Mouse (Mus musculus): ENCODE measurements around the gene Krt83.
A peak's percentile ranks its signal among the peaks of the same experiment; 100 is the strongest.

The Krt83 gene

GRCm38 (mm10) chr15:101479007-101479665, 12.2 kb downstream of the Krt83 start:
- DNase-seq (ENCODE audit: low spot score in 2 of 2) = peak; percentile 69 to 82

GRCm38 (mm10) chr15:101472952-101473528, 18.3 kb downstream of the Krt83 start, which contains the start of gene Krt86:
TSS of gene Krt86 (plus strand) at chr15:101473478.
- DNase-seq (ENCODE audit: low spot score in 2 of 2) = no peak

GRCm38 (mm10) chr15:101469093-101469492, 22.2 kb downstream of the Krt83 start:
- DNase-seq (ENCODE audit: low spot score in 2 of 2) = no peak

- DNase-seq (ENCODE audit: low spot score in 2 of 2) = no peak
Observed at GRCm38 (mm10) chr15:101463651-101464050, 27.7 kb downstream of the Krt83 start, which contains the start of gene Krt81. TSS of gene Krt81 (minus strand) at chr15:101463751.

GRCm38 (mm10) chr15:101459283-101459682, 32.0 kb downstream of the Krt83 start:
- DNase-seq (ENCODE audit: low spot score in 2 of 2) = peak in 1 of 2 experiments; percentile 23

- no peak for DNase-seq (ENCODE audit: low spot score in 2 of 2)
Observed at GRCm38 (mm10) chr15:101458361-101458930, 32.9 kb downstream of the Krt83 start.

- no peak for DNase-seq (ENCODE audit: low spot score in 2 of 2)
Observed at GRCm38 (mm10) chr15:101455891-101456290, 35.4 kb downstream of the Krt83 start.

- DNase-seq (ENCODE audit: low spot score in 2 of 2) = no peak
Observed at GRCm38 (mm10) chr15:101455292-101455691, 36.0 kb downstream of the Krt83 start.

GRCm38 (mm10) chr15:101454774-101455173, 36.5 kb downstream of the Krt83 start:
- DNase-seq (ENCODE audit: low spot score in 2 of 2) = no peak

GRCm38 (mm10) chr15:101453093-101453736, 38.1 kb downstream of the Krt83 start:
- DNase-seq (ENCODE audit: low spot score in 2 of 2) = peak; percentile 24 to 70

GRCm38 (mm10) chr15:101447444-101447843, 43.9 kb downstream of the Krt83 start, which contains the start of gene Krt88:
TSS of gene Krt88 (plus strand) at chr15:101447744.
- no peak for DNase-seq (ENCODE audit: low spot score in 2 of 2)

GRCm38 (mm10) chr15:101446572-101446971, 44.7 kb downstream of the Krt83 start:
- DNase-seq (ENCODE audit: low spot score in 2 of 2) = no peak

- DNase-seq (ENCODE audit: low spot score in 2 of 2) = no peak
Observed at GRCm38 (mm10) chr15:101440837-101441236, 50.5 kb downstream of the Krt83 start.

GRCm38 (mm10) chr15:101438555-101438954, 52.8 kb downstream of the Krt83 start, which contains the start of gene Krt87:
TSS of gene Krt87 (minus strand) at chr15:101438804.
- no peak for DNase-seq (ENCODE audit: low spot score in 2 of 2)

GRCm38 (mm10) chr15:101436611-101437010, 54.7 kb downstream of the Krt83 start:
- DNase-seq (ENCODE audit: low spot score in 2 of 2) = no peak
